Mouse (Mus musculus): Measurements from ENCODE around the gene Pmm1.

DNA sequence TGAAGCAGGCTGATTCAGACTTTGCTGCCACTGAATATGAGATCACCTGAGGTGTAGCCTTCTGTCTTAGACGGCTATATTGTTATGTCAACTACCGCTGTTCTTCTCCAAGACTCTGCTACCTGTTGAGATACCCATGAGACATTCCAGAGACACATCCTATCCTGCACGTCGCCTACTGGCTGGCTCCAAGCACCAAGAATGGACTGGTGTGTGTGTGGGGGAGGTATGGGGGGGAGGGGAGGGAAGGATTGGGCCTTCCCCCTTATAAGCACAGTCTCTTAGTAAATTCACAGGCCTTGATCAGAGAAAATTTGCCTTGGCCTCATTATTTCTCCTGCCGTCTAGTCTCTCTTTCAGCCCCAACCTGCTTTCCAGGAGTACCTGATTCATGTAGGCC lies 7.1 kb upstream of the Pmm1 start:
- no peak for TF ChIP-seq CTCF (IDR thresholded peaks at IDR 0.05; ENCODE audit: insufficient read depth, low read length)
- TF ChIP-seq POLR2A (IDR thresholded peaks at IDR 0.05; ENCODE audit: borderline replicate concordance, extremely low read depth, low read depth, low read length): no peak

Measured in lung, adult 2 months (tissue).